Mouse (Mus musculus) retina, postnatal 1 day (tissue): ENCODE results near the gene Ston1.

Experiments
- DNase-seq: peaks from one replicate; pipeline ENCODE4 v3.0.0-alpha.2; 2012

Gene Ston1

DNA sequence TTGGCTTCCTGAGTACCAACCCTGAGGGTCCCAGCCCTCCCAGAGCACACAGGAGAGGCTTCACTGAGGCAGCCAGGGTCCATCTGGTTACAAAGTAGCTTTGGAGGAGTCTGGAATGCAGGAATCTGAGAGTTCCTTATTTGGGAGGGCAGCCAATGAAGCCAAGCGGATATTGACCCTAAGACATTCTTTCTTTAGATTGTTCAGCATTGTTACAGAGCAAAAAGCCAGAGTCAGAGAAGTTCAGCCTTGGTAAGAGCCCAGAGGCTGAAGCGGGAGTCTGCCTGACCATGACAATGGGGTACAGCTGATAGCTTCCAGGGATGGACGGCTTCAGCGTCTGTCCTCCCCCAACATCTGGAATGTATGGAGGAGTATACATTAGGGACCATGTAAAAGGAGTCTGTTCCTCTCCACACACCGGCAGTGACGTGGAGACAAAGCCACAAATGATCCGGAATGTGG, 28.9 kb downstream of the Ston1 start:
- no peak for DNase-seq

- no peak for DNase-seq
Measured at GRCm38 (mm10) chr17:88627150-88627549, 29.7 kb downstream of the Ston1 start.

DNA sequence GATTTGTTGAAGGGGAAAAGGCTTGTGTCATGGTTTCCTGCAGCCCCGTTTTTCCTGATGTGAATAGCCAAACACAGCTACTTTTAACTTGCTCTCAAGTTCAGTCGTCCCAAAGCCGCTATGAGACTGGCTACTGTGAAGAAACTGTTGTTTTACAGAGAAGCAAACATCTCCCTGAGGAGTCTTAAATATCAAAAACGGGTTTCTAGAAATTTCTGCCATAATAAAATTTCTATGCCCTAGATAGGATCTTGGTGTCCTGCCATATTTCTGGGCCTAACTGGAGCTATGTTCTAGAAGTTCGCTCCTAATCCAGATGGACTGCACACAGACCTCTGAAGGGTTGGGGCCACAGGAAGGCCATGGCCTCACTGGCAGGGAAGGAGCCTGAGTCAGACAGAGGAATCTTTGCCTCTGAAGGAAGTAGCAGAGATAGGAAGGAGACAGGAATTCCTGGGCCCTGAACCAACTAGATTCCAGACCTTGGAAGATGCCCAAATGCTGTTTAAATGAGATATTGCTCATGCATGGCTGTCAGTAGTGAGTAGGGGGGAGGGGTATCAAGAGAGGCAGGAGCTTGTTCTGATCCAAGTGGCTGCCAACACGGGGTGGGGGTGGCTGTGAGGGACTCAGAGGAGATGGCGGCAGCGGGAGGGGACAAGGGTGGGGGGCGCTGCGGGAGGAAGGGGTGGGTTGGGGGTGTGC, 31.3 kb downstream of the Ston1 start:
- DNase-seq, result peak; percentile 36

DNA sequence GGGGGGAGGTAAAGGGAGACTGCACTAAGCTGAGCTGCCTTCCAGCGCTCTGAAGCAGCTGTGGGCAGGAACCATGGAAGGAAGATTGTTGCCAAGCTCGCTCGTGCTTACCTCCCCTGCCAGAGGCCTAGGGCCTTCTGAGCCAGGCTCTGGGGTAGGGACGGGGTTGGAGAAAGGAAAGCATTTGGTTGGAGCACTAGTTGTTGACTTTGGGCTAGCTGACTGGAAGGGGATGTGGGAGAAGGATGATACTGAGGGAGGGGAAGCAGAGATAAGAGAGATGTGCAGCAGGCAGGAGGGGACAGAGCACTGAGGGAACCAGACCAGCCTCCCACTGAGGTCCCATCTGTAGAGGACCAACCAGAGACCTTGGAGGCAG, 31.9 kb downstream of the Ston1 start:
- DNase-seq, result no peak

DNA sequence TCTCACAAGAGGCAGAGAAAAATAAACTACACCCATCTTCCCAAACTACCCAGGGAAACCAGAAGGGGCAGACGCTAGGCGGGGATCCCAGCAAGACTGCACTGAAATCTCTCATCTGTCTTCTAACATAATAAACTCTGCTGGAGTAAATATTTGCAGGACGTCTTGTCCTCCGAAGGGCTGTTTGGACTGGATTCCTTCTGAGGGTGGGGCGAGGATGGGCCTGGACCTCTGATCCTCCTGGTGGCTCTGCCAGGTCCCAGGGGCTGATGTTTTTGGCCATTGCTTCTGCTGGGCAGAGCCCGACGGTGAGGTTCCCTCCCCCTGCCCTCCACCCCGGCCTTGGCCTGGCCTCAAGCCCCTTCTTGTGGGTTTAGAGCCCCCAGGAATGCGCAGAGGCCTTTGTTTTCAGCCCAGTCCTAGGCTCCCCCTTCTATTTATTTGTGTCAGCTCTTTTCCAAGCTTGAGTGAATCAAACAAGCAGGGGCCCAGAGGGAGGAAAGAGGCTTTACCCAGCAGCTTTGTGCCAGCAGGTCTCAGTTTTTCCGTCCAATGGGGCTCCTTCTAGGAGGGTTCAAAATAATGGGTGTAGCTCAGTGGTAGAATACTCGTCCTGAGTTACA, 32.6 kb downstream of the Ston1 start:
- peak; percentile 57 for DNase-seq

DNA sequence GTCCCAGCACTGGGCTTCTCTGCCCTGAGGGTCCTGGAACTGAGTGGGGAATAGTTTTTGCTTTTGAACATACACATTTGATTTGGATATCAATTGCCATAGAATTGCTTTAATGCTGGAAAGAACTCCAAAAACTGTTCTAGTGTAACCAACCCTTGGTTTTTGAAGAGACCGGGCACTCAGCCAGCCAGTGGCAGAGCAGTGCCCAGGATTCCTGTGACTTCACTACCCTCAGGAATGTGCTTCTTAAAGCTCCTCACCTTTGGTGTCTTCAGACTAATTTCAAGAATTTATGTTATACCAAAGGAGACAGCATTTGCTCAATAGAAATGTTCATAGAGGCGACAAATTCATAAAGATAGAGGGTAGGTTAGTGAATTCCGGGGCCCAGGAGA, 33.1 kb downstream of the Ston1 start:
- DNase-seq, result no peak

- DNase-seq, result no peak
Measured at GRCm38 (mm10) chr17:88632631-88633030, 35.1 kb downstream of the Ston1 start.

GRCm38 (mm10) chr17:88636076-88636475, 38.6 kb downstream of the Ston1 start:
- DNase-seq, result no peak

DNA sequence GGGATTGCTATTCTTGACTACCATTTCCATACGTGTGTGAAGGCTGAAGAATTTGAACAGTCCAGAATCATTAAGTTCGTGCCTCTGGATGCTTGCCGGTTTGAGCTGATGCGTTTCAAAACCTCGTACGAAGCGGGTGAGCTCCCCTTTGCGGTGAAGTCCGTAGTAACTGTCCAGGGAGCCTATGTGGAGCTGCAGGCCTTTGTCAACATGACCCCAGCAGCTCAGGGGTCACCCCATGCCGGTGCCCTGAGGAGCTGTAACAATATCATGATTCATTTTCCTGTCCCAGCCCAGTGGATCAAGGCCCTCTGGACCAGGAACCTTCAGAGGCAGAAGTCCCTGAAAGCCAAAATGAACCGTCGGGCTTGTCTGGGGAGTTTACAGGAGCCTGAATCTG, 39.1 kb downstream of the Ston1 start:
- DNase-seq, result peak; percentile 37

DNA sequence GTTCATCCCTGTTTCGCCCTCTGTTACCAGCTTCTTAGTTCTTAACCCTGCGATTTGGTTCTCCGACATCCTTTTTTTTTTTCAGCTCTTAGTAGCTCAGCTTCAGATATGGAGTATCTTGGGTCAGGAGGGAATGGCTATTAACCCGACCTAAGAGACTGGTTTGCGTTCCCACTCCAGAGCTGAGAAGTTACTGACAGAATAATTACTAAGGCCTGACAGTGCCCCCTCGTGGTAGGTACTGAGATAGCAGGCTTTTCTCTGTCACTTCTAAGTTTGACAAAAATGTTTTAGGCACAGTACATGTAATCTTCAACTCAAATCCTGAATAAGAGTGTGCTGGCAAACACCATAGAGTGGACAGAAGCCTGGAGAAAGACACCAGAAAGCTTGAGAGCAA, 43.5 kb downstream of the Ston1 start:
- DNase-seq, result peak; percentile 76

DNA sequence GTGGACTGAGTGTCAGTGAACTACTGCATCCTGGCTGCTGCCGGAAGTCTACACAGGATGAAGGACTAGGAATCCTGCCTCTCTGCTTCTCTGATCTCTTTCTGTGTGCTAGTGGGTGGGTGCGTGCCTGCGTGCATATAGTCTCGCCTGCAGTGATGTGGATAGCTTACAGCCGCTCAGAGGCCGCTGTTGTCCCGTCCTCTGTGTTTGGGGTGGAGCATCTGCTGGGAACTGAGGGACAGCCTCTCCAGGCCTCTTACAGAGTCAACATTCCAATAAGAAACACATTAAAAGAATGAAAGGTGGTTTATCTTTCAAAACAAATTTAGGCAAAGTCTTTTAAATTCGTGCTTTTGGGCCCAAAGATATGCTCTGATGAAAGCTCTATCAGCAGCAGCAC, 44.4 kb downstream of the Ston1 start:
- no peak for DNase-seq

DNA sequence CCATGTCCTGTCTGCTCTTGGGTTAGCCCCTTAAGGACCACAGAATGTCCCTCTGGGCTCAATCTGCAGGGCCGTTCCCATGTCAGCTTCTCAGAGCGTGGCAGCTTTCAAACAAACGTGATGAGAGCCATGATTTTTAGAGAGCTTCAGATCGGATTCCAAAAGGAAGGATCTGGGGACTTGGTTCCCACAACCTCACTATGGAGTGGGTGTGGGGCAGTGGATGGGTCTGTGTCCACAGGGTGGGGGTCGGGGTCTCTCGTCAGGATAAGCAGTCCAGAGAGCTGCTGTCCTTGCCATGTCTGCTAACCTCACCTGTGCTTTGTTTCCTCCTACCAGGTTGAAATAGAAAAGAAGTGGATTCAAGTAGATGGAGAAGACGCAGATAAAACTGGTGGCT, 47.4 kb downstream of the Ston1 start:
- no peak for DNase-seq

DNA sequence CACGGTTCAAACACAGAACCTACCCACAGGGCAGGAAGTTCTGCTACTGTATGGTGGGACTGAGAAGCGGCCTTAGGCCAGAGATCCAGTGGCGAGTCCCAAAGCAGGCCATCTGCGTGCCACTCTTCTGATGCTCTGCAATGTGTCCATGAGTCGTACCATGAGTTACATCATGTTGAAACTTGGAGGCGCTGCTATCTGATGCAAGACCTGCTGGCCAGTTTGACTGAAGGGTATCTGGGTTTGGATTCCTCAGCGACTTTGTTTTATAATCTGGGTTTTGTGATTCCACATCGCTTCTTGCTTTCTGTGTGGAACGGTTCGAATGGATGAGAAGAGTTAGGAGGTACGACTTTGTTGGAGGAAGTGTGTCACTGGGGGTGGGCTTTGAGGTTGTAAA, 47.8 kb downstream of the Ston1 start:
- DNase-seq, result no peak

- no peak for DNase-seq
Measured at GRCm38 (mm10) chr17:88647149-88647548, 49.7 kb downstream of the Ston1 start.

GRCm38 (mm10) chr17:88652010-88652409, 54.5 kb downstream of the Ston1 start:
- peak; percentile 70 for DNase-seq

DNA sequence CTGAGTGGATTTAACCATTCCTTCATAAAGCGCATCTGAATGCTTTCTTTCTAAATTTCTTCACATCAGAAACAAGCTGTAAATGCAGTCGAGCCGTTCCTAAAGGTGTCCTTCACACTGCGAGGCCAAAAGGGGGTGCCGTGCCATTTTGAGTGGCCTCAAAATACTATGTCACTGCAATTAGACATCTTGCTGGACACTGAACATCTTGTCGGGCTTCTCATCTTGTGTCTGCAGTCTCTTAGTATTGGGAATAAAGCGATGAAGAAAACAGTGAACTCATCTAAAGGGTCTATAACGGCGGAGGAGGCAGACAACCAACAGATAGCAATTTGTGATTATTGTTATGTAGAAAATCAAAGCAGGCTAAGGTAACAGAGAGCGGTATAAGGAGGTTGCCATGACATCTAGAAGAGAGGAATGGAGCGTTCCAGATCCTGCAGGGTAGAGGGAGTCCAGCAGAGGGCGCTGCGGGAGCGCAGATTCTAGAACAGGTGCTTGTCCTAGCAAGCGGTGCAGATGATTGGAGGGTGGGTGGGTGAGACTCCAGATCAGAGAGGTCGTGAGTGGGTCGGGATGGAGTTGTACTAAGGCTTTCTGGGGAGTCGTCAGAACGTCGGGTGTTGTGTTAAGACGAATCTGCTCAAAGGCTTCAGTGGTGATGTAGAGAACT, 55.4 kb downstream of the Ston1 start:
- peak; percentile 84 for DNase-seq

GRCm38 (mm10) chr17:88653375-88653769, 55.9 kb downstream of the Ston1 start:
- DNase-seq, result no peak

DNA sequence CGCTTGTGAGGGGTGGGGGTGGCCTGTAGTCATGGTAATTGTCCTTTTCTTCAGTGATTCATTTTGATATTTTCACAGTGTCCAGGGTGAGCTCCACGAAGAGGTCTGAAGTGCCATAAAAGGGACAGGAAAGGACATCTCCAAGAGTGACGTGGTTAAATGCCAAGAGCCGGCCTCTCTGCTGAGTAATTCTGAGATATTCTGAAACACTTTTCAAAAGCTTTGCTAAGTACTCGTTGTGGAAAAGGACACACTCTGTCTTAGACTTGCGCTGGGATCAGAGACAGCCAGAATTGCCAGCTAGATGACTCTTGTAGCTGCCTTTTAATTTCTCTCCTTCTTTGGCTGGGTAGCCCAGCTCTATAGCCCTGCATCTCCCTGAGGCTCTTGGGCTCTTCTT, 61.0 kb downstream of the Ston1 start:
- no peak for DNase-seq

- peak; percentile 92 for DNase-seq
Measured at GRCm38 (mm10) chr17:88666076-88666475, 68.6 kb downstream of the Ston1 start.

DNA sequence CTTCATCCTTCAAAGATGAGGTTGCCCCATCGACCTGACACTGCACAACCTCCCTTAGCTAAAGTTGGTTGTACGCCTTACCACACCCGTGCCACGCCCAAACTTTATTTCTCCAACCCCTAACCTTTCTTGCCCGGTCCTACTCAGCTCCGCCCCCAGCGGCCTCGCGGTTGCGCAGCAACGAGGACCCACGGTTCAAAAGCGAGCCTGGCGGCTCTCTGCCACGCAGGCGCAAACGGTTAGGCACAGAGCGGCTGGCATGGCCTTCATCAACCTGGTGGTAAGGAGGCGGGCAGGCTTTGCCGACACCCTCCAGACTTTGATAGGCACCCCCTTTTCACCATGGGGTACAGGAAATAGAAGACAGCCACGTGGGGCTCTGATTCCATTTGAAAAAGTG, 71.0 kb downstream of the Ston1 start, which contains the start of gene Gtf2a1l:
Gene Gtf2a1l (plus strand): TSS at position 209 of the 400 bp plus-strand sequence.
- peak; percentile 61 for DNase-seq

GRCm38 (mm10) chr17:88669921-88670320, 72.4 kb downstream of the Ston1 start:
- DNase-seq, result no peak

GRCm38 (mm10) chr17:88670800-88671199, 73.3 kb downstream of the Ston1 start:
- no peak for DNase-seq

- no peak for DNase-seq
Measured at GRCm38 (mm10) chr17:88675310-88676309, 78.1 kb downstream of the Ston1 start.
